Mouse (Mus musculus) CH12.LX (cell line): Measurements from ENCODE around the gene Sav1.

Experiments used
- CHD1 ChIP-seq: IDR thresholded peaks from 2 replicates; pipeline ENCODE4 v1.6.1; 2012; ENCODE audit warnings: low read depth, low read length, improper control_type of control experiment, inconsistent platforms
- CTCF ChIP-seq, 2 experiments: IDR thresholded peaks in 1 of 2; conservative IDR thresholded peaks in 1 of 2; 2 replicates each; pipeline ENCODE4 v1.5.1; 2011 to 2012; ENCODE audit warnings: low read depth in 2 of 2, low read length in 2 of 2, improper control_type of control experiment in 1 of 2, inconsistent platforms in 1 of 2, mild to moderate bottlenecking in 1 of 2, moderate library complexity in 1 of 2
- RAD21 ChIP-seq: IDR thresholded peaks from 2 replicates; pipeline ENCODE4 v1.6.1; 2011; ENCODE audit warnings: low read depth, mild to moderate bottlenecking, low read length, improper control_type of control experiment, moderate library complexity
- SIN3A ChIP-seq: IDR thresholded peaks from 2 replicates; pipeline ENCODE4 v1.6.1; 2012; ENCODE audit warnings: low read length, improper control_type of control experiment, inconsistent platforms
- TCF12 ChIP-seq: IDR thresholded peaks from 2 replicates; pipeline ENCODE4 v1.6.1; 2014; ENCODE audit warnings: low read depth, mild to moderate bottlenecking, inconsistent platforms, low read length, improper control_type of control experiment

DNA sequence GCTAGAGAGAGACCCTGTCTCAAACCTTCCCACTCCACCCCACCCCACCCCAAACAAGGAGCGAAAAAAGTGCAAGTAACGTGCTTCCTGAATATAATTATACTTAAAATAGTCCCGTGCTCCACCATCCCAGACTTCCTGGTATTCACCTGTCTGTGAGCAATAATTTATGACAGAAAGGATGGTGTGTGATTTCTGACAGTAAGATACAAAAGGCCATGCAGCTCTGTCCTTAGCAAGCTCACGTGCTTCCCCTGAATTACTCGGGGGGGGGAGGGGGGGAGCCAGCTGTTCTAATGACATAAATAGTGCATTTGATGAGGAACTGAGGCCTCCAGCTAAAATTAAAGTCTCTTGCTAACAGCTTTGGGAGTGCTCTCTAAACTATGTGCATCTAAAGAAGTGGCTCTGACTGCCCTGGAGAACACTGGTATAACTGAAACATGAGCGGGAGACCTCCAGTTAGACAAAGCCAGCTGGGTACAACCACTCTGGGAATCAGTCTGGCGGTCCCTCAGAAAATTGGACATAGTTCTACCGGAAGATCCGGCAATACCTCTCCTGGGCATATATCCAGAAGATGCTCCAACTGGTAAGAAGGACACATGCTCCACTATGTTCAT lies 9.3 kb downstream of the Sav1 start:
- TF ChIP-seq CHD1 (no peak), CTCF (conservative IDR thresholded peaks at IDR 0.05 in 1 of 2, IDR thresholded peaks at IDR 0.05 in 1 of 2; ENCODE audit: low read depth in 2 of 2, low read length in 2 of 2) (no peak), TCF12 (no peak), RAD21 (no peak), SIN3A (no peak)
